Mouse (Mus musculus): ENCODE measurements around the gene Vmn1r214. TPM values are rescaled to one million over a fixed set of nuclear protein-coding genes. Genes with fewer than 3 reads are reported as not detected.

The Vmn1r214 gene
- total RNA-seq (2017), result not detected in 3 replicates

GRCm38 (mm10) chr13:23030118-23030517, at the start of gene Vmn1r214:
Gene Vmn1r214, plus strand, starts transcription at chr13:23030418.
- no peak for ATAC-seq (replicated peaks; ENCODE audit: insufficient number of reproducible peaks, low FRiP score, low TSS enrichment, poor library complexity, severe bottlenecking)

DNA sequence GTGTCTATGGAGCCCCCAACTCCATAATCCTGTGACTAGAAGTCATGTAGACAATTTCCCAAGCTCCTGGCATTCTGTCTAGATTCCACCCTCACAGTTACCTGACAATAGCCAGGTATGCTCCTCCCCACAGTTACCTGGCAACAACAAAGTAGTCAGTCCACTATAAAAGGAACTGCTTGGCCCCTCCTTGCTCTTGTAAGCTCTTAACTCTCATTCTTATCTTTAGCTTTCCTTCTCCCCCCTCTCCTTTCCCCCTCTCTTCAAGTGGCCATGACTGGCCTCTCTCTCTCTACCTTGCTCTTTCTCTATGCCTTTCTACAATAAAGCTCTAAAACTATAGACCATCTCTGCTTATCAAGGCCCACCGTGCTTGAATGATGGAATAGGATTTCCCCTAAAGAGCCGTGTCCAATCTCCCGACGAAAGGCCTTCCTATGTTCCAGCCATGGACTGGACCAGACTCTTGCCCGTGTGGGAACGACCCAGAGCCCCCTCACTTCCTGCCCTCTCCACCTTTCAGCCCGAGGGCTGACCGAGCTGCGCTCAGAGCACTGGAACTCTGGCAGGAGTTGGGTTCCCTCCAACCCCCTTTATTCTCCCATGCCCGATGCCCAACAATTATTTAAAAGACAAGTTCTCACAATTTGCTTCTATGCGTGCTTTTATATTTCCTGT, 39.9 kb upstream of the Vmn1r214 start:
- no peak for ATAC-seq (replicated peaks; ENCODE audit: insufficient number of reproducible peaks, low FRiP score, low TSS enrichment, poor library complexity, severe bottlenecking)

DNA sequence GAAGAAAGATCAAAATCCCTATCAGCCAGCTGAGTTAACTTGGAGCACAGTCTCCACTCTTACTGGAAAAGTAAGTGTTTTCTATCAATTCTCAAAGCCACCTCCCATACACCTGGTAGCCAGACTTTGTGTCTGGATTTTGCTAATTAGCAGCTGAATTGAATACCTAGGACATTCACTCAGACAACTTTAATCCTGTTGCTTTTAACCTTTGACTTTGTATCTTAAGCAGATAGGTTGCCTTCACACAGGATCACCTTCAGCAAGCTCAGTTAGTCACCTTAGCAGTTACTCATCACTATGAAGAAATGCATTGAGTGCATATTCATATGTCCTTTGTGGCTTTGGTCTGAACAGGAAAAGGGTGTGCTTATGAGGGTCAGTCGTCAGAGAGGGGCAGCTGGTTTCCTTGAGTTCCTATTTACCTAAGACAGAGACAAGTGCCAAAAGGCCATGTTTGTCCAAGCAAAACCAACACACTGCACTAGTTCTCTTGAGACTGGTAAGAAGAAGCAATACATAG, 38.0 kb upstream of the Vmn1r214 start:
- ATAC-seq (replicated peaks; ENCODE audit: insufficient number of reproducible peaks, low FRiP score, low TSS enrichment, poor library complexity, severe bottlenecking), result no peak

- ATAC-seq (replicated peaks; ENCODE audit: insufficient number of reproducible peaks, low FRiP score, low TSS enrichment, poor library complexity, severe bottlenecking), result no peak
Measured at GRCm38 (mm10) chr13:22992721-22993120, 37.5 kb upstream of the Vmn1r214 start.

DNA sequence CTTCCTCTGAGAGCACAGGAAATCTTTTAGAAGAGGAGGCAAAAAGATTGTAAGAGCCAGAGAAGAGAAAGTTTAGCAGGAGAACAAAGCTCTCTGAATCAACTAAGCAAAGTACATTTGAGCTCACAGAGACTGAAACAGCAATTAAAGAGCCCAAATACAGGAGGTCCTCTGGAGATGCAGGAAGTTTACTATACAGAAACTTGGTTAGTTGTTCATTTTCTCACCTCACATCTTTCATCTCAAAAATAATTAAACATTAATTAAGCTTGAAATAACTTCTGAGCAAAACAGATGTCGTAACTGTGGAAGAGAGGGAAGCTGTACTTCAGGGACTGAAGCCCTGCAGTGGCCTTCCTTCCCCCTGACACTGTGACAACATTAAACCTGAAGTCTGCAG, 22.9 kb upstream of the Vmn1r214 start, which contains the start of gene Vmn1r213:
TSS of gene Vmn1r213 (plus strand) at position 301 of the 400 bp plus-strand sequence.
- no peak for ATAC-seq (replicated peaks; ENCODE audit: insufficient number of reproducible peaks, low FRiP score, low TSS enrichment, poor library complexity, severe bottlenecking)

GRCm38 (mm10) chr13:23018158-23018557, 12.1 kb upstream of the Vmn1r214 start:
- no peak for ATAC-seq (replicated peaks; ENCODE audit: insufficient number of reproducible peaks, low FRiP score, low TSS enrichment, poor library complexity, severe bottlenecking)

DNA sequence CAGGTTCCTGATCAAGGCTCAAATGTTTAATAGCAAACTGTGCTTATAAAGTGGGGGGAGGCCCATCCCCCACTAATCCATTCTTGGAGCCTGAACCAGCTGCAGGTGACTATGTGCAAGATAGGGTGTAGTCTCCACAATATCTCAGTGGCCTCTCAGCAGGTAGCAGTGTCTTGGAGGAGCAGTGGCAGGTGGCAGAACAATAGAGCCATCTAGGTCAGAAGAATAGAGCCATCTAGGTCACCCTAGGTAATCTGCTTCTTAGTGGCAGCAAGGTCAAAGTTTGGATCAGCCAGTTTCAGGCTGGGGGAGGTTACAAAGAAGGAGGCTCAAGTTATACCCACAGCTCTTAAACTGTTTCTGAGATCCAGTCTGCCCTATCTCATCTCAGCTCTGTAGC, 5.4 kb upstream of the Vmn1r214 start:
- ATAC-seq (replicated peaks; ENCODE audit: insufficient number of reproducible peaks, low FRiP score, low TSS enrichment, poor library complexity, severe bottlenecking), result no peak

DNA sequence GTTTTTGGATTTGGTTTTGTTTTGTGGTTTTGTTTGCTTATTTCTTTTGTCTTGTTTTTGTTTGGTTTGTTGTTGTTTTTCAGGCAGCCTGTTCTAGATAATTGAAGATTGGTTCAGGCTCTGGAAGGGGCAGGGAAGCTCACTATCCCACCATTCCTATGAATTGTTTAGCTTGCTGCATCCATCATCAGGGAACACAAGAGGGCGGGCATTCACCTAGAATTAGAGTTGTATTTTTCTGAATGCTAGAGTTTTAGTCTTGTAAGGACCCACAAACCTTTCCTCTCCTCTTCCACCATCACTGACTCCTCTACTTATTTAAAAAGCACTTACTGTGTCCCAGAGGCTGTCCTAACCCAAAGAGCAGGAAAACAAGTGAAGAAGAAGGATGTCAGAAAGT, 27.6 kb downstream of the Vmn1r214 start:
- ATAC-seq (replicated peaks; ENCODE audit: insufficient number of reproducible peaks, low FRiP score, low TSS enrichment, poor library complexity, severe bottlenecking), result no peak

GRCm38 (mm10) chr13:23067725-23068124, 37.5 kb downstream of the Vmn1r214 start, which contains the start of gene Vmn1r215:
Gene Vmn1r215, plus strand, starts transcription at chr13:23068025.
- ATAC-seq (replicated peaks; ENCODE audit: insufficient number of reproducible peaks, low FRiP score, low TSS enrichment, poor library complexity, severe bottlenecking), result no peak

DNA sequence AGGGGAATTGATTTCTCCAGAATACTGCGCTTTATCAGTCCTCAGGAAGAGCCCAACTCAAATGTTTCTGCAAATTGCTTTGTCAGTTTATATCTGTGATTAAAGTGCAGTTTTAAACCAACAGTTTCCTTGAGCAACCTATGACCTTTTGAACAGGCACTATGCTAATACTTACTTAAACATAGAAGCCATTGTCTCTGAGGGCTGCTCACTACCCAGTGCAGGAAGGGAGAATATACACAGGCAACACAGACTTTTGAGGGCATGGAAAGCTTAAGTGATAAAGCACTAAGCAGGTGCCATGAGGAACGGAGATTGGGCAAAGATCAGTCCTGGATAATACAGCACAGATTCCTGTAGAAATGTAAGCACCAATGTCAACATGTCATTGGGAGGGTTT, 39.1 kb downstream of the Vmn1r214 start:
- ATAC-seq (replicated peaks; ENCODE audit: insufficient number of reproducible peaks, low FRiP score, low TSS enrichment, poor library complexity, severe bottlenecking), result no peak

Other genes starting within 250 kb of the Vmn1r214 start
- not detected in 3 replicates for gene Vmn1r209, start 220.7 kb upstream of the Vmn1r214 start, total RNA-seq (2017)
- gene Vmn1r210, start 199.1 kb upstream of the Vmn1r214 start, total RNA-seq (2017), result not detected in 3 replicates
- not detected in 3 replicates for gene Vmn1r211, start 172.9 kb upstream of the Vmn1r214 start, total RNA-seq (2017)
- gene Vmn1r212, start 146.2 kb upstream of the Vmn1r214 start, total RNA-seq (2017), result not detected in 3 replicates
- gene Vmn1r213, start 22.8 kb upstream of the Vmn1r214 start, total RNA-seq (2017), result not detected in 3 replicates
- not detected in 3 replicates for gene Vmn1r215, start 37.6 kb downstream of the Vmn1r214 start, total RNA-seq (2017)
- gene Vmn1r217, start 87.8 kb downstream of the Vmn1r214 start, total RNA-seq (2017), result not detected in 3 replicates
- gene Vmn1r218, start 102.7 kb downstream of the Vmn1r214 start, total RNA-seq (2017), result 0.11 TPM in 1 of 3 replicates, not detected in the others
- gene Vmn1r219, start 128.9 kb downstream of the Vmn1r214 start, total RNA-seq (2017), result 0.11 TPM in 1 of 3 replicates, not detected in the others
- gene Vmn1r220, start 157.6 kb downstream of the Vmn1r214 start, total RNA-seq (2017), result not detected in 3 replicates
- not detected in 3 replicates for gene Vmn1r221, start 183.7 kb downstream of the Vmn1r214 start, total RNA-seq (2017)
- gene Vmn1r222, start 205.5 kb downstream of the Vmn1r214 start, total RNA-seq (2017), result not detected in 3 replicates
- gene Vmn1r223, start 216.7 kb downstream of the Vmn1r214 start, total RNA-seq (2017), result not detected in 3 replicates

All from monocyte, adult 5-6 weeks (primary cell).